Mouse (Mus musculus) embryonic facial prominence, embryonic 15.5 days (tissue): ENCODE data around the gene M6pr. TPM values are rescaled to one million over a fixed set of nuclear protein-coding genes. Genes with fewer than 3 reads are reported as not detected.

Experiments used
- ATAC-seq: fragments of 200-750 bp; cut with Nextera tagmentation; 2 replicates; pipeline ENCODE4 v1.8.0; 2017; ENCODE audit warnings: low read depth, moderate TSS enrichment; ENCODE audit not compliant: insufficient number of reproducible peaks, low FRiP score, low TSS enrichment
- H3K27ac ChIP-seq: fragments of 300-500 bp; sonication (generic); replicated peaks from 2 replicates; pipeline ENCODE4 v1.5.1; 2015; ENCODE audit warnings: mild to moderate bottlenecking, inconsistent platforms
- H3K27me3 ChIP-seq: fragments of 300-500 bp; sonication (generic); 2 replicates; pipeline ENCODE4 v1.6.1; 2015; ENCODE audit warnings: inconsistent platforms
- H3K36me3 ChIP-seq: fragments of 300-500 bp; sonication (generic); 2 replicates; pipeline ENCODE4 v1.6.1; 2015; ENCODE audit warnings: mild to moderate bottlenecking, inconsistent platforms
- H3K4me1 ChIP-seq: fragments of 300-500 bp; sonication (generic); 2 replicates; pipeline ENCODE4 v1.6.1; 2015; ENCODE audit warnings: inconsistent platforms
- H3K4me2 ChIP-seq: fragments of 300-500 bp; sonication (generic); replicated peaks from 2 replicates; pipeline ENCODE4 v1.6.1; 2015; ENCODE audit warnings: mild to moderate bottlenecking, inconsistent platforms
- H3K4me3 ChIP-seq: fragments of 300-500 bp; sonication (generic); replicated peaks from 2 replicates; pipeline ENCODE4 v1.5.1; 2015; ENCODE audit warnings: mild to moderate bottlenecking, inconsistent platforms
- H3K9ac ChIP-seq: fragments of 300-500 bp; sonication (generic); 2 replicates; pipeline ENCODE4 v1.6.1; 2015; ENCODE audit warnings: inconsistent platforms
- H3K9me3 ChIP-seq: fragments of 300-500 bp; sonication (generic); replicated peaks from 2 replicates; pipeline ENCODE4 v1.6.1; 2016; ENCODE audit warnings: inconsistent platforms
- WGBS: fragments of 180-500 bp; shearing (Covaris S2); methylation state at CpG from one replicate; pipeline ENCODE4 v1.1.7; 2015; 5-methylcytosine and 5-hydroxymethylcytosine counted together
- polyA plus RNA-seq: library from polyadenylated mRNA; unstranded; fragments of >200 nt; fragmentation: Nextera tagmentation; extraction: Ambion mirVana; gene quantifications from 2 replicates; pipeline ENCODE4 v1.2.1, GENCODE M21; 2015

Gene M6pr
- polyA plus RNA-seq, 1 experiment from 2014 or later, result 94.8 TPM

- Histone ChIP-seq H3K36me3 (no peaks in the 10 kb centered on the region), H3K27me3 (no peaks in the 10 kb centered on the region), H3K4me1 (no peaks in the 10 kb centered on the region; the same call in 1 of the 2 replicates), H3K4me3 (no peak overlapping the region), H3K4me2 (no peak overlapping the region), H3K9ac (no peak overlapping the region), H3K27ac (no peak overlapping the region), H3K9me3 (no peaks in the 10 kb centered on the region)
- WGBS, result 68% methylated on average over 1 of the region's 1 CpGs
- no peak for ATAC-seq
Observed at GRCm38 (mm10) chr6:122289313-122289712, 19.2 kb upstream of the M6pr start.

- Histone ChIP-seq H3K27ac (no peak overlapping the region), H3K4me2 (no peak overlapping the region), H3K4me3 (no peak overlapping the region), H3K4me1 (no peaks in the 10 kb centered on the region; the same call in 1 of the 2 replicates), H3K9ac (no peak overlapping the region), H3K27me3 (no peaks in the 10 kb centered on the region), H3K9me3 (no peaks in the 10 kb centered on the region), H3K36me3 (no peaks in the 10 kb centered on the region)
- no peak for ATAC-seq
- WGBS, result 26% methylated on average over 3 of the region's 3 CpGs
Observed at GRCm38 (mm10) chr6:122290253-122290652, 18.3 kb upstream of the M6pr start.

GRCm38 (mm10) chr6:122291264-122291663 lies 17.3 kb upstream of the M6pr start:
- no peaks in the 10 kb centered on the region for H3K27me3 ChIP-seq
- H3K4me3 ChIP-seq, result no peak overlapping the region
- no peaks in the 10 kb centered on the region for H3K9me3 ChIP-seq
- H3K4me1 ChIP-seq, result no peaks in the 10 kb centered on the region; the same call in 1 of the 2 replicates
- H3K27ac ChIP-seq, result no peak overlapping the region
- 66% methylated on average over 2 of the region's 2 CpGs for WGBS
- no peak overlapping the region for H3K9ac ChIP-seq
- H3K4me2 ChIP-seq, result no peak overlapping the region
- H3K36me3 ChIP-seq, result no peaks in the 10 kb centered on the region
- no peak for ATAC-seq

- no peak overlapping the region for H3K27ac ChIP-seq
- H3K36me3 ChIP-seq, result no peaks in the 10 kb centered on the region
- 59% methylated on average over 3 of the region's 3 CpGs for WGBS
- no peak overlapping the region for H3K9ac ChIP-seq
- no peaks in the 10 kb centered on the region; the same call in 1 of the 2 replicates for H3K4me1 ChIP-seq
- no peak overlapping the region for H3K4me2 ChIP-seq
- H3K27me3 ChIP-seq, result no peaks in the 10 kb centered on the region
- no peak for ATAC-seq
- H3K9me3 ChIP-seq, result no peaks in the 10 kb centered on the region
- no peak overlapping the region for H3K4me3 ChIP-seq
Observed at GRCm38 (mm10) chr6:122291735-122292134, 16.8 kb upstream of the M6pr start.

GRCm38 (mm10) chr6:122292184-122292583 lies 16.3 kb upstream of the M6pr start:
- H3K9ac ChIP-seq, result no peak overlapping the region
- H3K4me1 ChIP-seq, result no peaks in the 10 kb centered on the region; the same call in 1 of the 2 replicates
- 36% methylated on average over 2 of the region's 2 CpGs for WGBS
- no peak overlapping the region for H3K4me2 ChIP-seq
- no peak overlapping the region for H3K4me3 ChIP-seq
- no peaks in the 10 kb centered on the region for H3K36me3 ChIP-seq
- H3K27me3 ChIP-seq, result no peaks in the 10 kb centered on the region
- ATAC-seq, result no peak
- H3K27ac ChIP-seq, result no peak overlapping the region
- H3K9me3 ChIP-seq, result no peaks in the 10 kb centered on the region

- 95% methylated on average over 8 of the region's 8 CpGs for WGBS
Observed at GRCm38 (mm10) chr6:122293121-122293520, 15.4 kb upstream of the M6pr start.

GRCm38 (mm10) chr6:122293796-122294195 lies 14.7 kb upstream of the M6pr start:
- ATAC-seq, result no peak
- no peaks in the 10 kb centered on the region for H3K27me3 ChIP-seq

More at GRCm38 (mm10) chr6:122293121-122293520, 15.4 kb upstream of the M6pr start:
- no peak for ATAC-seq
- H3K36me3 ChIP-seq, result no peaks in the 10 kb centered on the region
- no peak overlapping the region for H3K9ac ChIP-seq
- H3K4me3 ChIP-seq, result no peak overlapping the region
- no peaks in the 10 kb centered on the region for H3K27me3 ChIP-seq
- H3K4me2 ChIP-seq, result no peak overlapping the region
- H3K4me1 ChIP-seq, result peaks cover 4% of the 10 kb centered on the region; the same call in 1 of the 2 replicates
- no peak overlapping the region for H3K27ac ChIP-seq
- no peaks in the 10 kb centered on the region for H3K9me3 ChIP-seq

GRCm38 (mm10) chr6:122294290-122294689 lies 14.2 kb upstream of the M6pr start:
- ATAC-seq, result no peak
- Histone ChIP-seq H3K4me1 (peaks cover 4% of the 10 kb centered on the region; the same call in 1 of the 2 replicates), H3K27me3 (no peaks in the 10 kb centered on the region), H3K9ac (no peak overlapping the region), H3K4me3 (no peak overlapping the region), H3K36me3 (no peaks in the 10 kb centered on the region), H3K4me2 (no peak overlapping the region), H3K9me3 (no peaks in the 10 kb centered on the region), H3K27ac (no peak overlapping the region)
- WGBS, result 73% methylated on average over 3 of the region's 3 CpGs

More at GRCm38 (mm10) chr6:122293796-122294195, 14.7 kb upstream of the M6pr start:
- no peak overlapping the region for H3K27ac ChIP-seq
- WGBS, result 81% methylated on average over 9 of the region's 9 CpGs
- H3K9me3 ChIP-seq, result no peaks in the 10 kb centered on the region
- H3K4me2 ChIP-seq, result no peak overlapping the region
- H3K4me3 ChIP-seq, result no peak overlapping the region
- no peak overlapping the region for H3K9ac ChIP-seq
- peaks cover 4% of the 10 kb centered on the region; the same call in 1 of the 2 replicates for H3K4me1 ChIP-seq
- no peaks in the 10 kb centered on the region for H3K36me3 ChIP-seq

GRCm38 (mm10) chr6:122295242-122295641 lies 13.3 kb upstream of the M6pr start:
- Histone ChIP-seq H3K36me3 (no peaks in the 10 kb centered on the region), H3K27me3 (no peaks in the 10 kb centered on the region), H3K27ac (no peak overlapping the region), H3K4me3 (no peak overlapping the region), H3K9ac (no peak overlapping the region), H3K4me1 (peaks cover 4% of the 10 kb centered on the region; the same call in 1 of the 2 replicates), H3K9me3 (no peaks in the 10 kb centered on the region), H3K4me2 (no peak overlapping the region)
- no peak for ATAC-seq
- WGBS, result 53% methylated on average over 9 of the region's 9 CpGs

- peak overlapping the region; percentile 50 for H3K4me3 ChIP-seq
- peak overlapping the region; percentile 64 for H3K4me2 ChIP-seq
- H3K9ac ChIP-seq, result peak overlapping the region; percentile 33; the same call in 1 of the 2 replicates
- no peak for ATAC-seq
- 29% methylated on average over 3 of the region's 3 CpGs for WGBS
- H3K27ac ChIP-seq, result 0 out of 2 replicates have a peak overlapping the region, but pooled peaks have one; percentile 51
- H3K36me3 ChIP-seq, result no peaks in the 10 kb centered on the region
- H3K4me1 ChIP-seq, result peaks cover 4% of the 10 kb centered on the region; the same call in 1 of the 2 replicates
- no peaks in the 10 kb centered on the region for H3K27me3 ChIP-seq
- no peaks in the 10 kb centered on the region for H3K9me3 ChIP-seq
Observed at GRCm38 (mm10) chr6:122296918-122297278, 11.6 kb upstream of the M6pr start.

- Histone ChIP-seq H3K4me2 (peak overlapping the region; percentile 64), H3K27me3 (no peaks in the 10 kb centered on the region), H3K9me3 (no peaks in the 10 kb centered on the region), H3K27ac (peak overlapping the region; percentile 51; the same call in 1 of the 2 replicates), H3K9ac (peak overlapping the region; percentile 33), H3K4me3 (peak overlapping the region; percentile 50), H3K36me3 (no peaks in the 10 kb centered on the region), H3K4me1 (0 out of 2 replicates have a peak, but pooled peaks cover 4% of the 10 kb centered on the region)
- 5% methylated on average over 25 of the region's 25 CpGs for WGBS
- ATAC-seq, result 0 out of 2 replicates have a peak, but pooled peaks have one; percentile 24
Observed at GRCm38 (mm10) chr6:122297279-122298222, 11.0 kb upstream of the M6pr start.
